Mouse (Mus musculus): Measurements from ENCODE around the gene Ppdpf.
A peak's percentile ranks its signal among the peaks of the same experiment; 100 is the strongest.

Gene Ppdpf

DNA sequence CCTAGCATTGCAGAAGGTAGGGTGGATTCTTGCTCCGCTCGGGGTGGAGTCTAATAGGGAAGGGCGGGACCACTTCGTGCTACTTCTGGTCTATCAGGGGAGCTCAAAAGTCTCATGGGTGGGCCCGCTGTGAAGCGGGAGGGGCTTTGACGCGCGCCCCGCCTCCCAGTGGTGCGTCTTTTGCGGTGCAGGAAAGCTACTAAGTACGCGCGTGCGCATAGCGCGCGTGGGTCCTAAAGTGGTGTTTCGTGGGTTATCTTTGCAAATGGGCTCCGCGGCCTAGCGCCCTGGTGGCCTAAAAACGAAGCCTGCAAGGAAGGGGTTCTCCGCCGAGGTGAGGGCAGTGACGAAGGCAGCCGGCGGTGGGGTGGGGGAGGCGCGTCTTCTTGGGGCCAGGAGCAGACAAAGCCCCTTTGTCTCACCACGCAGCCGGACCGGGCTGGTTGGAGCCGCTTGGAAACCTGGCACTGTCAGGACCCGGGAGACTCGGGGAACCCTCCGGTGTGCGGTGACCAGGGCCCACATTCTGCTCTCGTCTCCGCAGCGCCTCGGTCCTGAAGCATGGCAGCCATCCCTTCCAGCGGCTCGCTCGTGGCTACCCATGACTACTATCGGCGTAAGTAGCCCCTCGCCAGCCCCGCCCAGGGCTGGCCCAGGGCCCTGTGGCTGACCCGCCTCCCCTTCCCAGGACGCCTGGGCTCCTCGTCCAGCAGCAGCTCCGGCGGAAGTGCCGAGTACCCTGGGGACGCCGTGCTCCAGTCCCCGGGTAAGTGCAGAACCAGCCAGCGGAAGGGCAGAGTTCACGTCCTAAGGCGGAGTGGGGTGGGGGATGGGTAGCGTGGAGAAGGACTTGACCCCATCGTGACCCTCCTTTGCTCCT, at the start of gene Ppdpf:
Ppdpf (plus strand) TSS at position 127 of the 880 bp plus-strand sequence.
- peak; percentile 87 for DNase-seq (ENCODE audit: extremely low read depth, low read depth)

DNA sequence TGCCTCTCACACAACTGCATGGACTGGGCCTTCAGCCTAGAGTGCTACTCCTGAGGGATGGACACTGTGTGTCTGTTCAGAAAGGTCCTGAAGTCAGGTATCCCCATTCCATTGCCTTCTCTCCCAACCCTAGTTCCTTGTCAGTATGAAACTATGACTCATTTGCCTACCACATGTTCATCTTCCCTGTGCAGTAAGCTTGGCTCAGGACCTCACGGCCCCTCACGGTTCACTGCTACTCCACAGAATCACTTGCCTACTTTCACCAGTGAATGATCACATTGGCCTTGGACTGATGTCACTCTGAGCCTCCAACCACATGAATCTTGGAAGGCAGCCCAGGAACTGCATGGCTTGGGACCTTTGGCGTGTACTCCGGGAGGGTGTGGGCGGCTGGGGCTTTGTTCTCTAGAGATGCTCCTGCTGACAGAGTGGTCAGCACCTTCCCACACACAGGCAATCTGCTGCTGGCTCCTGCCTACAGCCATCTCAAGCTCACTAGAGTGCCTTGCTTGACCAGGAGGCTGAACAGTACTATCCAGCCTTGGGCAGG, 47.3 kb upstream of the Ppdpf start:
- no peak for DNase-seq (ENCODE audit: extremely low read depth, low read depth)

DNA sequence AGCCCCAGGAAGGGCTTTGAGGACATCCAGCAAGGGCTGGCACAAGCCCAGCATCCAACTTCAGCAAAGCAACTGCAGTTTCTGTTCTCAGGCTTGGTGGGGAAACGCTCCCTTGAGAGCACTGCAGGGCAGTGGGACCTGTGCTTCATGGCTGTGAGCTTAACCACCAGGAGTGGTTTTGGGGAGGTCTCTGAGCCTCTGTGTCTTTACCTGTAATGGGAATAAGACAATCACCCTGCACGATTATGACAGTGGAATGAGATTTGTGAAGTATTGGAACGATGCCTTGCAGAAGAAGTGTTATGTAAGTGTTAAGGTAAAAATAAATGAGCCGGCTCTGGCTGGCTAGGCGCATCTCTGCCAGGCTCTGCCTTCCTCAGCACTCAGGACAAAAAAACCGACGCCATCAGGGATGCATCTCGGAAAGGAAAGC, 44.3 kb upstream of the Ppdpf start:
- no peak for DNase-seq (ENCODE audit: extremely low read depth, low read depth)

DNA sequence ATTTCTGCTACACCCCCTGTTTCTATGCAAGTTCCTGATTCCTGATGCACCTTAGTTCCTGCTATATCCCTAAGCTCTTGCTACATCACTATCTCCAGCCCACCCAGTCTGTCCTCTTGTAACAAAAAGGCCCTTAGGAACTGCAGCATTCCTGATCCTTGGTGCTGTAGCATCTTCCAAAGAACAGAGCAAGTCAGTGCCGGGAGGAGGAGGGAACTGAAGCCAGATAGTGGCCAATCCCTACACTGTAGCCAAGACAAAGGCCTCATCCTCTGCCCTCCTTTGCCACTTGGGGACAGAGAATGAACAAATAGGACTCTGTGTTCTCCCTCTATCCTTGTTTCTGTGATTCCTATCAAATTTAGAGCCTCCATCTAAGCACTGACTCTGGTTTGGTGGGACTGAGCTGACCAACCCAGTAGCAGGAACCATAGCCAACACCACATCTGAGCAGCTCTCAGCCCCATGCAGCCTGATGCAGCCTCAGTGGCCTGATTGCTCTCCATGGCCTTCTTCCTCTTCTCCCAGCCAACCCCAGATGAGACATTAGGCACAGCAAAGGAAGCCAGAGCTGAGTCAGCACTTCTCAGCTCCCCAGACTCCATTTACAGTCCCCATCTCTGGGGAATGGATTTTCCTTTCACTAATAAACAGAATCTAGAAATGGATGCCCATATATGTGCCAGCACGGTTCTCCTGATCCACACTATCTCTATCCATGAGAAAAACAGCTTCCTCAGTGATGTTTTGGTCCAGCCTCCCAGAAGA, 43.4 kb upstream of the Ppdpf start:
- DNase-seq (ENCODE audit: extremely low read depth, low read depth): no peak

DNA sequence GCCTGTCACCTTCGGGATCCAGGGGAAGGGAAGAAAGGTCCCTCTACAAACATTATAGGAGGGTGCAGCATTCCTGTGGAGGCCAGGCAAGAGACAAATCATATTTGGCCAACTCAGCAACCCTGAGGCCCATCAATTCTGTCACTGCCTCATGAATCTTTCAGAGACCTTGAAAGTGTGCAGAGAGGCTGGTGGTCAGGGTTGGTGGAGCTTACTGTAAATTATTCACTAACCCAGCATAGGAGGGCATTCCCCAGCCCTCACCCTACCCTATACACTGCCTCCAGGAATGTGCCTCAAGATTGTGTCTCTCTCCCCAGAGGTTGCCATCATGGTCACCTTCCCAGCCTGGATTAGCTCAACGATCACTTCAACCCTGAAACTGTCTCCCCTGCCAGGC, 42.4 kb upstream of the Ppdpf start:
- DNase-seq (ENCODE audit: extremely low read depth, low read depth): no peak

DNA sequence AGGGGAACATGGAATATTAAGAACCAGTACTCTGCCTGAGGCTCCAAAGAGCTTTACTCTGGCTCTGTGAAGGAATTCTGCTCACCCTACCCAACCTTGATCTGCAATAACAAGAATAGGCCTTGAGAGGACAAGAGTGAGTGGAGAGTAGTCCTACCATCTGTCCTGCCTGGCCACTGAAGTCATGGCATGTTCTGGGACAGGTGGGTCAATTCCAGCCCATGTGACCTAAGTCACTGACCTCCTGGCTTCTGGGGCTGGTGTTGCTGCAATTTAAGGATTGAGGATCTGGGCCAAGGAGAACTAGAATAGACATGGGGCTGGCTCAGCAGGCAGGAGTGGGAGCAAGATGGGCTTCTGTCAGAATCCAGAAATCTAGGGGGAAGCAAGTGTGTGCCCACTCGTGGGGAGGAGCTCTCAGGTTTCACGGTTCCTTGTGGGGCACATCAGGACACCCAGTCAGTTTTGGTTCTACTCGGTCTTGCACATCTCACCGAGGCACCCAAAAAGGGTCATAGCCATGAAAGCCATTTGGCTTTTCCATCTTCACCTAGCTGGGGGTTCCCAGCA, 40.0 kb upstream of the Ppdpf start:
- DNase-seq (ENCODE audit: extremely low read depth, low read depth): no peak

DNA sequence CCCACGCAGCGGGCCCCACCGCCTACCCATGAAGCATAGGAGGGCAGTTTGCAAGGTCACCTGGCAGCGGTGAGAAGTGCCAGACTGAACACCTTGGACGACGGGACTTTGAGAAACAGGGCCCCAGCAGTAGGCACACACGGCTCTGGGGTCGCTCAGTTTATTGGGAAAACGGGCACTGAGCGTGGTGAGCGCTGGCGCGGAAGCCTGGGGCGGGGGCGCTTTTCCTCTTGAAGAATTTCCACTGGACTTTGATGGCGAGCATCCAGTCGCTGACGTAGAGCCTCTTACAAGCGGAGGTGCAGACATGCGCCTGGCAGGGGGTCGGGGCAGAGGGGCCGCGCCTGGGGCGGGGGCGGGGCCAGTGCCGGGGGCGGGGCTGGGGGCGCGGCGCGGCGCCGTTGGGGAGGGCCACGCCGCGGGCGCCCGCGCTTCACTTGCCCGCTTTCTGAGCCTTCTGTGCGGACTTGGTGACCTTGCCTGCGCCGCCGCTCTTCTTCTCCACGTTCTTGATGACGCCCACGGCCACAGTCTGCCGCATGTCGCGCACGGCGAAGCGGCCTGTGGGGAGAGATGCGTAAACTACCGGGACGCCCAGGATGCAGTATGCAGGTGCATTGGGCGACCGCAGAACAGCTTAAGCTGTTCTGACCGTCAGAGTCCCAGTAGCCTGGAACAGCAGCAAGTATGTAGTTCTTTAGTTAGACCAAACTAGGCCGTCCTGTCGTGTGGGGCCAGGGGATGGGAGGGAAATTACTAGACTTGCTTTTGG, 39.3 kb upstream of the Ppdpf start:
- no peak for DNase-seq (ENCODE audit: extremely low read depth, low read depth)

DNA sequence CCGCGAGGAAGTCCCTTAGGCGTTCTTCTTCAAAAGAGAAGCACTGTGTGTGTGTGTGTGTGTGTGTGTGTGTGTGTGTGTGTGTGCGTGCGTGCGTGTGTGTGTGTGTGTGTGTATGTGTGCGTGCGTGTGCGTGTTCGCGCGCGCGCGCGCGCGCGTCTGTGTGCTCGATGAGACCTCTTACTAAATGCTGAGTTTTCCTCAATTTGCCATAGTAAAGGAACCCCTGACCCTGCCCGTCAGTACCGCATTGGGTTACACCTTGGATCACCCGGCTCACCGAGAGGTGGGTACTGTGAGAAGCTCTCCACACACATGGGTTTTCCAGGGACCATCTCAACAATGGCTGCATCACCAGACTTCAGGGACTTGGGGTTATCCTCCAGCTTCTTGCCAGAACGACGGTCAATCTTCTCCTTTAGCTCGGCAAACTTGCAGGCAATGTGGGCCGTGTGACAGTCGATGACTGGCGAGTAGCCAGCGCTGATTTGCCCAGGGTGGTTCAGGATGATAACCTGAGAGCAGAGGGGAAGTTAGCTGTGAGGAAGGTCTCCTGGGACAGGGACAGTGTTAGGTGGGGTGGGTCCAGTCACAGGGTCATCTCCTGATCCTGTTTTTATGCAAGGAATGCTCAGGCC, 38.6 kb upstream of the Ppdpf start:
- no peak for DNase-seq (ENCODE audit: extremely low read depth, low read depth)

DNA sequence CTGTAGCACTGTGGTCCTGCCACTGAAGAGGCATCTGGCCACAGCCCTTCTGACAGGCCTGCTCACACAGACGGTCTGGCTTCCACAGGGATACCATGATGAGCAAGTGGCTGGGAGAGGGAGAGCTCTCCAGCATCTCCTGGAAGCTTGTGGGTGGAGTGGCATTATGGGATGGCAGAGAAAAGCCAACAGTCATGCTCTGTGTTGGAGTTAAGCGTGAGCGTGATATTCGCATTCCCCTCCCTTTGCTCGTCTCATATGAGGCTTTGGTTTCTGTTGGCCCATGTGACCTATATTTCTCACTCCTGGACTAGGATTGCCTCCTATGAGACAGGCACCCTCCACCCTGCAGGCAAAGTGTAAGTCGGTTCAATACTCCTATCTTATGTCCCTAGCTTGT, 36.8 kb upstream of the Ppdpf start:
- no peak for DNase-seq (ENCODE audit: extremely low read depth, low read depth)

DNA sequence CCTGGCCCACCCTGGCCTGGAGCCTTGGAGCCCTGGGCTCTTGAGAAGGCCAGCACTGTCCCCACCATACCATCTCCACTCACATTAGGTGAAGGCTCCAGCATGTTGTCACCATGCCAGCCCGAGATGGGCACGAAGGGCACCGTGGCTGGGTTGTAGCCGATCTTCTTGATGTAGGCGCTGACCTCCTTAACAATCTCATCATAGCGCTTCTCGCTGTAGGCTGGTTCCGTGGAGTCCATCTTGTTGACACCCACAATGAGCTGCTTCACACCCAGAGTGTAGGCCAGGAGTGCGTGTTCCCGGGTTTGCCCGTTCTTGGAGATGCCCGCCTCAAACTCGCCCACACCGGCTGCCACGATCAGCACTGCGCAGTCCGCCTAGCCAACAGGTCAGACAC, 34.3 kb upstream of the Ppdpf start:
- no peak for DNase-seq (ENCODE audit: extremely low read depth, low read depth)

DNA sequence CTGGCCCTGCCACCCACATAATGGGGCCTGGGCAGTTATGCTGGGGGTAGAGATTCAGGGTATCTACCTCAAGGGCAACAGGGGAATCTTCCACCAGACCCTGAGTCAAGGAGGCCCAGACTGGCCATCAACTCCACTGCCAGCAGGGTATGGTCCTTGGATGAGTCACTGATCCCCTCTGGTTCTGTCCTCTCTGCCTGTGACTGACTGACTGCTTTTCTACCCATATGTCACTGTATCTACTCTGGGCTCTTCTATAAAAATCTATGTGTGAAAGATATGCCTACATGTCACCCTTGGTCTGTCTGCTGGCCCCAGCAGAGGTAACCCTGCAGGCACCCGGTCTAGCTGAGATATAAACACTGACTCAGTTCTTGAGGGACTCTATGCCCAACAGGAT, 33.9 kb upstream of the Ppdpf start:
- no peak for DNase-seq (ENCODE audit: extremely low read depth, low read depth)

DNA sequence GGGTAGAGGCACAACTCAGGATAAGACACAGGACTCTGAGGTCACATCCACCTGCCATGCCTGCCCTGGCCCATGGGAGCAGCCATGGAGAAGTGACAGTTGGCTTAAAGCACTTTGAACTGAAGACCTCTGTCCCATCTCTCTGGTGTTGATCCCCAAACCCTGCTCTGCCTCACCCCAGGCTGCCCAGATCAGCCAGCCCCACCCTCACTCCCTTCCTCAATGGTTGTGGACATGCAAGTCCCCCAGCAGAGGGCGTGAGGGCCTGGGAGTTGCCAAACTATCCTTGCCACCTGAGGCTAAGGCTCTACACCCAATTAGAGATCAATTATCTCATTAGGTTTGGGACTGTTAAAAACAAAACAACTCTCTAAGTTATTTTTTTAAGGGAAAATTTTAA, 33.2 kb upstream of the Ppdpf start:
- no peak for DNase-seq (ENCODE audit: extremely low read depth, low read depth)

DNA sequence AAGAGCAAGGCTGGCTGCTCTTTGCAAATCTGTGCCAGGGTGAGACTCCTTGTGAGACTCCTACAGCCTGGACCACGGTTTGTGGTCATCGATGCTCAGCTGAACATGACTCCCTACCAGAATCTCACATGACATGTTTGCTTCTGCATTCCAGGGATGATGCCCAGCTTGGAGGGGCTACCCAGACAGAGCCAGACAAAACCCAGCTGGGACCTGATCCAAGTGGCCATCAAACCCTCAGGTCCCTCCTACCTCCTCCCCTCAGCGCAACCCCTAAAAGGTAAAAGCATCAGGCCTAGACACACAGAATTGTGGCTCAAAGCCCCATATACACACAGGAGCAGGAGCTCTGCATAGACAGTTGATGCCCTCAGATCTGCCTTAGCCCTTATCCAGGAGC, 32.7 kb upstream of the Ppdpf start:
- DNase-seq (ENCODE audit: extremely low read depth, low read depth): no peak

DNA sequence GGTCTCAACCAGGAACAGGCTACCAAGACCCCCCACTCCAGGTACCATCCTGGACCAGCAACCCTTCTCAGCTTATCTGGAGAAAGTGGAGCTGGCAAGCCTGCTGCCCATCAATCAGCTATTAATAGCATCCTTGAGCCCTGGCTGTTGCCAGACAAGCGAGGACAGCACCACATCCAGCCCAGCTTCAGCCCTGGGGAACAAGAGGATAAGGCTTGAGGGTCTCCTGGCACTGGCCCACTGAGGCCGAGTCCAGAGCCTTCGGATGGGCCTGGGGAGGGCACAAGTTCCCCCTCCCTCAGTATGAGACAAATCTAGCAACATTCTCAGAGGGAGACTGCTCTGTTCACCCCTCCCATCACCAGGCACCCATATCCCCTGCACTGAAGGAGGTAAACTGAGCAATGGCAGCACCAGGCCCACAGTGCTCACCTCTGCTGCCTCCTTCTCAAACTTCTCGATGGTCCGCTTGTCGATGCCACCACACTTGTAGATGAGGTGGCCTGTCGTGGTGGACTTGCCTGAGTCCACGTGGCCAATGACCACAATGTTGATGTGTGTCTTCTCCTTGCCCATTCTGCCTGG, 32.1 kb upstream of the Ppdpf start:
- DNase-seq (ENCODE audit: extremely low read depth, low read depth): no peak

DNA sequence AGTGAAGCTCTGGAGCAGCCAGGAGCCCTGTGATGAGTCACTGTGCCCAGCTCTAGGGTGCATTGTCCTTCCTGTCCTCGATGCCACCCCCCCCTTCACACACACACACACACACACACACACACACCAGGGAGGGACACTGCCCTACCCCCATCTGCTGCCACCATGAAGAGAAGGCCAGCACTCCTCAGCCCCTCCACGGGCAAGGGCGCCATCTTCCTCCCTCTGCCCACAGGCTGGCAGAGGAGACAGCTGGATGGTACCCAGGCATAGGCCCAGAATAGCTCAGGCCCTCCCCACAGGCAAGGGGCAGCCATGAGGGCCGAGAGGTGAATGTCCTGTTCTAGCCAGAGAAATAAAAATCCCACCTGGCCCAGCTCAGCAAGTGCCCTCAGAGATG, 31.2 kb upstream of the Ppdpf start:
- DNase-seq (ENCODE audit: extremely low read depth, low read depth): no peak

DNA sequence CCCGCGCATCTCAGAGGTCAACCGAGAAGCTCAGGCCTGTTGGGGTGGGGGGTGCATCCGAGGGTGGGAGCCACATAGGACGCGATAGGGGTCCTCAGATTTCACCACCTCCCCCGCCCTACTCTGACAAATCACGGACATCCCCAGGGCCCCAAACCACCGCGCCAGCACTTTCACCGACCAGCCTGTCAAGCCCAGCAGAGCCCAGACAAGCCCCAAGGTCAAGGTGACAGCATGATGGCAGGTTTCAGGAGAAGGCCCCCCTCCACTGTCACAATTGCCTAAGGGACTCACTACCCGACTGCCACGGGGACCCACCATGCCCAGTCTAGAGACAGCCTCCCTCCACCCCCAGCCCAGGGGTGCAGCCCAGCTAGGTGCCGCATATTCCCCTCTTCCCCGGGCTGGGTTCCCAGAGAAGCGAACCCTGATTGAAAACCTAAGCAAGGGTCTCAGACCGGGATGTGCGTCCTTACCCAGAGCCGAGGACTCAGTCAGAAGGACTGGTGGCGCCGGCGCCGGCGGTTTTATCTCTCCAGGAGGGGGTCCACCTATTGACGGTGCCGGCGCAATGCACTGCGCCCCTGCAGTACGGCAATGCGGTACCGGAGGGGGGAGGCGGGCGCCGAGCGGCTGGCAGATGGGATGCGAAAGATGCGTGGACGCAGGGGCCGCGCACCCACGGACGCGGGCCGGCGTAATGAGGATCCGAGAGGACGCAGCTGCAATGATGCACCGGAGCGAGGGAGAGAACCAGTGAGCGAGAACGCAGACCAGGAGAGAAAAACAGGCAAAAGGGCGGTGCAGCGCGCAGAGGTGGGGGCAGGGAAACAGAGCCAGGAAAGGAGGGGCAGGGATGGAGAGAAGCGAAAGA, 30.6 kb upstream of the Ppdpf start, which contains the start of gene Eef1a2:
Eef1a2 (minus strand) TSS at position 767 of the 874 bp plus-strand sequence.
- DNase-seq (ENCODE audit: extremely low read depth, low read depth): no peak

DNA sequence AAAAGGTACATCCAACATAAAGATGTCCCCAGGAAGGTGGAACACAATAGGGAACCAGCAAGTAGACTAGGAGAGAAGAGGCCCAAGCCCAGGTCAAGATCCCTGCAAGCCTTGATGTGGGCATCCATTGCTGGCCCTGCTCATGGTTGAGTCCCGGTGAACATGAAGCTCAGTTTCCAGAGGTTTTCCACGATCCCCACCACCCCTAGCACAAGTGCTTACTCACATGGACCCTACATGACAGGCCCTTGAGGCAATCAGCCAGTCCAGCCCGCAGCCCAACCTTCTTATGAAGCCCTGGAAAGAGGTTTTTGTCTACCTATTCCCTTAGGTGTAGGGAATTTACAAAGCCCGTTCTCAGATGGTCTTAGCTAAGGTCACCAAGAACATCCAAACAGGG, 29.9 kb upstream of the Ppdpf start:
- DNase-seq (ENCODE audit: extremely low read depth, low read depth): no peak

DNA sequence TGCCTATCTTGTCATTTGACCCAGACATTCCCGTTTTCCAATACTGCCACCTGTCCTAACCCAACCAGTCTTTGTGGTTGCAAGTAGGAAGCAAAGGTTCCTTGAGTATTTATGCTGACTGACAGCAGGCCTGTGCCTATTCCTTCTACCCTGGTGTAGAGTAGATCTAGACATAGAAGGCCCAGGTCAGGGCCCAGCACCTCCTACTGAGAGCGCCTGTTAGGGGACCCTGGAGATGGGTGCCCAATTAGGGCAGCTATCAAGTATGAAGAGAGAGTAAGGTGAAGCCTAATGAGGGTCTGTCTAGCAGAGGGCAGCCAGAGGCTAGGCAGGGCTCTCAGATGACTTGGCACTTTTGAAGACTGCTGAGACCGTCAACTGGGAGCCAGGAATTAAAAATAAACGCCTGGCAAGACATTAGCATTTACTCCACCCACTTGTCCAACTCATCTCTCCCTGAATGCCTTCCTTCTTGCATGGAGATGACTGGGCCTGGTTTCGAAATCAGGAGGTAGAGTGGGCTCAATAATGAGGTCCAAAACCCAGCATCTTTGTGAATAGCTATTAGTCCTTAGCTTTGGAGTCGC, 29.2 kb upstream of the Ppdpf start:
- no peak for DNase-seq (ENCODE audit: extremely low read depth, low read depth)

DNA sequence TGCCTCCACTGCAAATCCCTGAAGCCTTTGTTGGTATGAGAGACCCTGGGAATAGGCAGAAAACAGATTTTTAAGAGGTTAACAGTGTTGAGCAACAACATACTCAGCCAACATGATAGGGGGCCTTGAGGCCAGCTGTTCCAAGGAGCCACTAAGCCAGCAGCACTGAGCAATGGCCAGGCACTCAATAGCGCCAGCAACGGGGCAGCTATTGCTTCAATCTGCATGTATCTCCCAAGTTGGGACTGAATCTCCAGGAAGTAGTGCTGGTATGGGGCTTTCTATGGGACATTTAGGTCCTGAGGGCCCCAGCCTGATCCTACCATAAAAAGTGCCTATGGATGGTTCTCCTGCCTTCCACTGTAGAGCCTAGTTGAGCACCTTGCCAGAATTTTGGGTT, 28.6 kb upstream of the Ppdpf start:
- DNase-seq (ENCODE audit: extremely low read depth, low read depth): no peak
